Mouse (Mus musculus) embryonic facial prominence, embryonic 15.5 days (tissue): ENCODE data around the gene Mast4. TPM values are rescaled to one million over a fixed set of nuclear protein-coding genes. Genes with fewer than 3 reads are reported as not detected.

Experiments used
- ATAC-seq: fragments of 200-750 bp; cut with Nextera tagmentation; 2 replicates; pipeline ENCODE4 v1.8.0; 2017; ENCODE audit warnings: low read depth, moderate TSS enrichment; ENCODE audit not compliant: insufficient number of reproducible peaks, low FRiP score, low TSS enrichment
- H3K27ac ChIP-seq: fragments of 300-500 bp; sonication (generic); replicated peaks from 2 replicates; pipeline ENCODE4 v1.5.1; 2015; ENCODE audit warnings: mild to moderate bottlenecking, inconsistent platforms
- H3K27me3 ChIP-seq: fragments of 300-500 bp; sonication (generic); 2 replicates; pipeline ENCODE4 v1.6.1; 2015; ENCODE audit warnings: inconsistent platforms
- H3K36me3 ChIP-seq: fragments of 300-500 bp; sonication (generic); 2 replicates; pipeline ENCODE4 v1.6.1; 2015; ENCODE audit warnings: mild to moderate bottlenecking, inconsistent platforms
- H3K4me1 ChIP-seq: fragments of 300-500 bp; sonication (generic); 2 replicates; pipeline ENCODE4 v1.6.1; 2015; ENCODE audit warnings: inconsistent platforms
- H3K4me2 ChIP-seq: fragments of 300-500 bp; sonication (generic); replicated peaks from 2 replicates; pipeline ENCODE4 v1.6.1; 2015; ENCODE audit warnings: mild to moderate bottlenecking, inconsistent platforms
- H3K4me3 ChIP-seq: fragments of 300-500 bp; sonication (generic); replicated peaks from 2 replicates; pipeline ENCODE4 v1.5.1; 2015; ENCODE audit warnings: mild to moderate bottlenecking, inconsistent platforms
- H3K9ac ChIP-seq: fragments of 300-500 bp; sonication (generic); 2 replicates; pipeline ENCODE4 v1.6.1; 2015; ENCODE audit warnings: inconsistent platforms
- H3K9me3 ChIP-seq: fragments of 300-500 bp; sonication (generic); replicated peaks from 2 replicates; pipeline ENCODE4 v1.6.1; 2016; ENCODE audit warnings: inconsistent platforms
- WGBS: fragments of 180-500 bp; shearing (Covaris S2); methylation state at CpG from one replicate; pipeline ENCODE4 v1.1.7; 2015; 5-methylcytosine and 5-hydroxymethylcytosine counted together
- polyA plus RNA-seq: library from polyadenylated mRNA; unstranded; fragments of >200 nt; fragmentation: Nextera tagmentation; extraction: Ambion mirVana; gene quantifications from 2 replicates; pipeline ENCODE4 v1.2.1, GENCODE M21; 2015

The Mast4 gene
- polyA plus RNA-seq, 1 experiment from 2014 or later, result 30.2 TPM

DNA sequence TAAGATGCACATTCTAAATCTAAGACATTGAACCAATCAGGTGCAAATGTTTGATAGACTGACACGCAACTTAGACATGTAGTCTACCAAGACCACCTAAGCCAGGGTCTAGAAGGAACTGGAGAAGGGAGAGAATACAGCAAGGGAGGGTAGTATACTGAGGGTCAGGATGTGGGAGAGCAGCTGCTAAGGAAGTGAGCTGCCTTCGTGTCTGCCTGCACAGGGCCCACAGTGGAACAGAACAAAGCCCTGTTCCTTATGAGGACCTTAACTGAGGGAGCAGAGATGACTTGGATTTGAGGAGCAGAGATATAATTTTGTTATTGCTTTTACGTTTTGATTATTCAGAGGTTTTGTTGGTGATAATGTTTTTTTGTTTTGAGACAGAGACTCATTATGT, 138.4 kb downstream of the Mast4 start:
- Histone ChIP-seq H3K9ac (no peak overlapping the region), H3K4me2 (no peak overlapping the region), H3K9me3 (no peaks in the 10 kb centered on the region), H3K4me3 (no peak overlapping the region), H3K36me3 (no peaks in the 10 kb centered on the region), H3K27ac (no peak overlapping the region), H3K27me3 (no peaks in the 10 kb centered on the region), H3K4me1 (no peaks in the 10 kb centered on the region)
- no peak for ATAC-seq
- 78% methylated on average over 3 of the region's 3 CpGs for WGBS

DNA sequence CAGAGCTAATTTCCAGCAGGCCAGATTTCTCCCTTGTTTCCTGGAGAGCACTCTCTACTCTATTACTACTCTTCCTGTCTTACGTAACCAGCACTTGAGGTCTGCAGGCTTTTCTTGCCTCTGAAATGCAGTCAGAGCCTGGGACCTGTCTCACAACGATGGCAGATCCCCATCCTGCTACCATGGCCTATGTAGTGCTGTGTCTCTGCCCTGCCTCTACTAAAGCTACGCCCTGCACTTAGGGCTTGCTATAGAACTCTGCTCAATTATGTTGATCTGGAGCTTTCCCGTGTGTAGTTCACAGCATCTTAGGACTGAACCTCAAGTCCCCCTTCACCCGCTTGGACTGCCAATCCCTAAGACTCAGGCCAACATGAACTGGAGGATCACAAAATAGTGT, 150.7 kb downstream of the Mast4 start:
- 85% methylated on average over 5 of the region's 5 CpGs for WGBS
- Histone ChIP-seq H3K9ac (no peak overlapping the region), H3K36me3 (no peaks in the 10 kb centered on the region), H3K27me3 (no peaks in the 10 kb centered on the region), H3K4me1 (no peaks in the 10 kb centered on the region), H3K4me3 (no peak overlapping the region), H3K27ac (no peak overlapping the region), H3K4me2 (no peak overlapping the region), H3K9me3 (no peaks in the 10 kb centered on the region)
- ATAC-seq, result no peak

DNA sequence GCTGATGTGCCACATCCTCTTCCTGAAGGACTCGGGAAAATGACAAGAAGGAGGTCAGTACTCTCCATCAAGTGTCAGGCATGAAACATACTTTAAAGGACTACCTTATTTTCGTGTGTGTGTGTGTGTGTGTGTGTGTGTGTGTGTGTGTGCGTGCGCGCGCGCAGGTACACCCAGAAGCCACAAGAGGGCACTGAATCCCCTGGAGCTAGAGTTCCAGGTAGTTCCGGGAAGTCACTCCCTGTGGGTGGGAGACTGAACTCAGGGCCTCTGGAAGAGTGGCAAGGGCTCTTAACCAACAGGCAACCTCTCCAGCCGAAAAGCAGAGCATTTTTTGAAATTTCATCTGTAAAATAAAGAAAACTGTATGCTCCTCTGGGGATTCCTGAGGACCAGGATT, 152.5 kb downstream of the Mast4 start:
- WGBS, result 90% methylated on average over 9 of the region's 9 CpGs
- Histone ChIP-seq H3K4me3 (no peak overlapping the region), H3K9me3 (no peaks in the 10 kb centered on the region), H3K9ac (no peak overlapping the region), H3K4me2 (no peak overlapping the region), H3K36me3 (no peaks in the 10 kb centered on the region), H3K27ac (no peak overlapping the region), H3K27me3 (no peaks in the 10 kb centered on the region), H3K4me1 (no peaks in the 10 kb centered on the region)
- ATAC-seq, result no peak

DNA sequence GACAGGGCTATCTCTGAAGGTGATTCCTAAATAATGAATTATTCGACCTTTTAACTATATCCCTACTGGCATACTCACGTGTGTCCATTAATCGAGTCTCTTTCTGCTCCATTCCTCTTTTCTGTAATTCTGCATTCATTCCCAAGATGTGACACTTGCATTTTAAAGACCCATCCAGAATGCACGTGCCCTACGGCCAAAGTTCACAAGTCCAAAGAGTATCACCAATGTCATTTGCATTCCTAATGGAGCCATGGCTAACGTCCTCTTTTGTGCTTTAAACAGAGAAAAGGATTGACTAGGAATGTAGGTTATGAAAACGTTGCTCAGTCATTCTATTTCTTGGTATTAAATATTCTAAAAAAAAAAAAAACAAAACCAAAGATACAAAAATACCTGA, 157.4 kb downstream of the Mast4 start:
- H3K9ac ChIP-seq, result no peak overlapping the region
- H3K36me3 ChIP-seq, result no peaks in the 10 kb centered on the region
- ATAC-seq, result no peak
- no peak overlapping the region for H3K27ac ChIP-seq
- H3K9me3 ChIP-seq, result no peaks in the 10 kb centered on the region
- H3K4me1 ChIP-seq, result no peaks in the 10 kb centered on the region
- WGBS, result 80% methylated on average over 7 of the region's 7 CpGs
- no peak overlapping the region for H3K4me3 ChIP-seq
- H3K27me3 ChIP-seq, result no peaks in the 10 kb centered on the region
- no peak overlapping the region for H3K4me2 ChIP-seq

GRCm38 (mm10) chr13:103174431-103174830, 159.9 kb downstream of the Mast4 start:
- Histone ChIP-seq H3K36me3 (no peaks in the 10 kb centered on the region), H3K27ac (no peak overlapping the region), H3K4me1 (no peaks in the 10 kb centered on the region), H3K27me3 (no peaks in the 10 kb centered on the region), H3K9ac (no peak overlapping the region), H3K4me3 (no peak overlapping the region), H3K4me2 (no peak overlapping the region), H3K9me3 (no peaks in the 10 kb centered on the region)
- no peak for ATAC-seq
- WGBS, result 80% methylated on average over 5 of the region's 5 CpGs

GRCm38 (mm10) chr13:103173545-103174182, 160.6 kb downstream of the Mast4 start:
- H3K4me1 ChIP-seq, result no peaks in the 10 kb centered on the region
- WGBS, result 25% methylated on average over 7 of the region's 7 CpGs
- no peaks in the 10 kb centered on the region for H3K27me3 ChIP-seq
- no peaks in the 10 kb centered on the region for H3K36me3 ChIP-seq
- H3K27ac ChIP-seq, result no peak overlapping the region
- no peak overlapping the region for H3K4me3 ChIP-seq
- H3K9me3 ChIP-seq, result no peaks in the 10 kb centered on the region
- no peak for ATAC-seq
- no peak overlapping the region for H3K9ac ChIP-seq
- H3K4me2 ChIP-seq, result no peak overlapping the region

GRCm38 (mm10) chr13:103151944-103152343, 182.4 kb downstream of the Mast4 start:
- H3K9me3 ChIP-seq, result no peaks in the 10 kb centered on the region
- no peak for ATAC-seq
- H3K27me3 ChIP-seq, result no peaks in the 10 kb centered on the region
- WGBS, result 73% methylated on average over 8 of the region's 8 CpGs
- no peak overlapping the region for H3K9ac ChIP-seq
- no peak overlapping the region for H3K4me2 ChIP-seq
- H3K4me1 ChIP-seq, result no peaks in the 10 kb centered on the region
- no peak overlapping the region for H3K27ac ChIP-seq
- H3K4me3 ChIP-seq, result no peak overlapping the region
- H3K36me3 ChIP-seq, result no peaks in the 10 kb centered on the region

DNA sequence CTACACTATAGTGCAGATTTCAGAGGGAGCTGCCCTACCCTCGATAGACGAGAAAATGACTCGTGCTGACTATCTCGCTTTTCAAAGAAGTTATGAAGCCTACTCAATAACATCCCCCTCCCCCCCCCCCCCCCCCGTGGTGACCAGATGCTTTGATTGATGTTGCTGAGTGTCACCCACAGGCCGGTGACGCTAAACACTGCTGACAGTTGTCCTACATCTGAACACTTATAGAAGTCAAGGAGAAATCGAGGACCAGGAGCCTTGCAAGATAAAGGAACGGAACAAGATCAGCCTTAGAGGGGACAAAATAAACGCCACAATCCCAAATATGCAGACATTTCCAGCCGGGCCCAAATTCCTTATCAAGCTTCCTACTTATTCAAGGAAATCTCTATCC, 183.1 kb downstream of the Mast4 start:
- WGBS, result 58% methylated on average over 11 of the region's 11 CpGs
- ATAC-seq, result no peak

DNA sequence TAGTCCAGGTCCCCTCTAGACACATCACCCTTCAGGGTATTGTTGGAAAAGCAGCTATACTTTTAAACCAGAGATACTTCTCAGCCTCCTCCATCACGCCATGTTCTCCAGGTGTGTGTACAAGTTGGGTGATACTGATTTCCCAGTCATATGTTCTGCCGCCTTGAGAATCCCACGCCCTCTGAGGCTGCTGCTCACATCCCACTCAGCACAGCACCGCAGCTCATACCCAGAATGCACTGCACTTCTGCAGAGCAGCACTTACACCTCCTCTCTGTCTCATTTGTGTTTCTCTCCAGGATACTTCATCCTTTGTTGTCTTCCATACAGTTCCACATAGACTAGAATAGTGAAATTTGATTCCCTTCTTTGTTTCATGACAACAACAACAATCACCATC, 183.6 kb downstream of the Mast4 start:
- ATAC-seq, result no peak
- Histone ChIP-seq H3K9me3 (no peaks in the 10 kb centered on the region), H3K4me2 (no peak overlapping the region), H3K27me3 (no peaks in the 10 kb centered on the region), H3K4me1 (no peaks in the 10 kb centered on the region), H3K36me3 (no peaks in the 10 kb centered on the region), H3K9ac (no peak overlapping the region), H3K4me3 (no peak overlapping the region), H3K27ac (no peak overlapping the region)
- 82% methylated on average over 4 of the region's 4 CpGs for WGBS

More for the DNA sequence above, 183.1 kb downstream of the Mast4 start:
- H3K36me3 ChIP-seq, result no peaks in the 10 kb centered on the region
- no peaks in the 10 kb centered on the region for H3K9me3 ChIP-seq
- H3K27ac ChIP-seq, result no peak overlapping the region
- H3K4me2 ChIP-seq, result no peak overlapping the region
- H3K4me3 ChIP-seq, result no peak overlapping the region
- no peaks in the 10 kb centered on the region for H3K4me1 ChIP-seq
- H3K9ac ChIP-seq, result no peak overlapping the region
- no peaks in the 10 kb centered on the region for H3K27me3 ChIP-seq

DNA sequence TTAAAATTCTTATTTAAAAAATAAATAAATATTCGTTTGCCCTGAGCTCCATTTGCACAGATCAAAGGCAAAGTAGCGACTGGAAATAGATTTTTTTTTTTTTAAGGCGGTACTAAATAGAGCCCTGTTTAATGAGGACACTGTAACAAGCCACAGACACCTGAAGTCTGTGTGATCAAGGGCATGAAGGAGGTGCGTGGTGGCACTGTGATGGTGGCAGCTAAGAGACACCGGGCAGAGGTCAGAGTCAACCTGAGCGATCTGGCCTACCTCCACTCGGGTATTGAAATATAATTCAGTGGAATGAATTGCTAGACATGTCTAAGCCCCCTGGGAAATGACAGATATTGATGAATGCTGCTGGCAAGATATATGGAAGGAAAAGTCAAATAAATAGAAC, 184.9 kb downstream of the Mast4 start:
- Histone ChIP-seq H3K27me3 (no peaks in the 10 kb centered on the region), H3K4me3 (no peak overlapping the region), H3K9ac (no peak overlapping the region), H3K4me1 (no peaks in the 10 kb centered on the region), H3K9me3 (no peaks in the 10 kb centered on the region), H3K27ac (no peak overlapping the region), H3K4me2 (no peak overlapping the region), H3K36me3 (no peaks in the 10 kb centered on the region)
- 75% methylated on average over 7 of the region's 7 CpGs for WGBS
- ATAC-seq, result no peak

- Histone ChIP-seq H3K9ac (no peak overlapping the region), H3K4me3 (no peak overlapping the region), H3K4me1 (no peaks in the 10 kb centered on the region), H3K27me3 (no peaks in the 10 kb centered on the region), H3K36me3 (no peaks in the 10 kb centered on the region), H3K27ac (no peak overlapping the region), H3K4me2 (no peak overlapping the region), H3K9me3 (no peaks in the 10 kb centered on the region)
- no peak for ATAC-seq
- WGBS, result 70% methylated on average over 5 of the region's 5 CpGs
Observed at GRCm38 (mm10) chr13:103144343-103144742, 190.0 kb downstream of the Mast4 start.

DNA sequence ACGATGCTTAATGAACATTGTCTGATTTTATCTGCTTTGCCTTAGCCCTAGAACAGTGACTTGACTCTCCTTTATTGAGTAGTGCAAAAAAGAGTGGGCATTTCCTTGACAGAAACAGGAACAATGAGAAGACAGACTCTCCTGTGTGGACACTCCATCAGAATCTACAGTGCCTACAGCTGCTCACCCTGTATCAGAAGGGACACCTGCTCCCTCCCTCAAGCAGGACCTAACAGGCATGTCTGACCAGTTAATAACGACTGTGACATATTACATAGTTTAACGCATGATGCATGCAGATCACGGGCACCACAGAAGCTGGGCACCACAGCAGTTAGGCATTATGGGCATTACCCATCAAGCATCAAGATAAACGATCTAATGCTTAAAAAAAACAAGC, 193.0 kb downstream of the Mast4 start:
- Histone ChIP-seq H3K9me3 (no peaks in the 10 kb centered on the region), H3K4me2 (no peak overlapping the region), H3K27me3 (no peaks in the 10 kb centered on the region), H3K4me3 (no peak overlapping the region), H3K4me1 (no peaks in the 10 kb centered on the region), H3K27ac (no peak overlapping the region), H3K36me3 (no peaks in the 10 kb centered on the region), H3K9ac (no peak overlapping the region)
- no peak for ATAC-seq
- 76% methylated on average over 5 of the region's 5 CpGs for WGBS
